Mouse (Mus musculus) MEL (cell line): ENCODE data around the gene Tspan17. TPM values are rescaled to one million over a fixed set of nuclear protein-coding genes. Genes with fewer than 3 reads are reported as not detected.

Experiments used
- DNase-seq: peaks from one replicate; pipeline ENCODE4 v3.0.0; 2011; ENCODE audit warnings: low read depth, low spot score
- H3K27ac ChIP-seq: 2 replicates; pipeline ENCODE4 v1.5.1; 2012; ENCODE audit warnings: low read depth, mild to moderate bottlenecking, control low read depth, low read length, moderate library complexity; ENCODE audit not compliant: control insufficient read depth
- H3K27me3 ChIP-seq, 2 experiments: fragments of 150-350 bp in 1 of 2; sonication (generic) in 1 of 2; 2 replicates each; pipeline ENCODE4 v1.6.1; 2012; ENCODE audit warnings: low read length in 2 of 2, mild to moderate bottlenecking in 2 of 2, improper control_type of control experiment in 1 of 2, moderate library complexity in 1 of 2; ENCODE audit not compliant: insufficient read depth in 2 of 2, control insufficient read depth in 1 of 2
- H3K36me3 ChIP-seq, 2 experiments: 2 replicates each; pipeline ENCODE4 v1.6.1; 2012 to 2014; ENCODE audit warnings: low read length in 2 of 2, improper control_type of control experiment in 1 of 2, inconsistent platforms in 1 of 2, mild to moderate bottlenecking in 1 of 2; ENCODE audit not compliant: insufficient read depth in 2 of 2, control insufficient read depth in 1 of 2
- H3K4me1 ChIP-seq, 2 experiments: fragments of 150-350 bp in 1 of 2; sonication (generic) in 1 of 2; 2 replicates each; pipeline ENCODE4 v1.6.1; 2012; ENCODE audit warnings: low read length in 2 of 2, improper control_type of control experiment in 1 of 2, mild to moderate bottlenecking in 1 of 2; ENCODE audit not compliant: insufficient read depth in 2 of 2, control insufficient read depth in 1 of 2
- H3K4me3 ChIP-seq, 2 experiments: fragments of 150-350 bp in 1 of 2; sonication (generic) in 1 of 2; 2 replicates each; pipeline ENCODE4 v1.5.1; 2012; ENCODE audit warnings: low read depth in 2 of 2, low read length in 2 of 2, mild to moderate bottlenecking in 2 of 2, moderate library complexity in 2 of 2, control low read depth in 1 of 2, improper control_type of control experiment in 1 of 2; ENCODE audit not compliant: control insufficient read depth in 1 of 2, insufficient read depth in 1 of 2
- H3K79me2 ChIP-seq: 2 replicates; pipeline ENCODE4 v1.6.1; 2012; ENCODE audit warnings: mild to moderate bottlenecking, low read length, moderate library complexity; ENCODE audit not compliant: control insufficient read depth, poor library complexity, insufficient read depth
- H3K9ac ChIP-seq: 2 replicates; pipeline ENCODE4 v1.6.1; 2012; ENCODE audit warnings: low read depth, mild to moderate bottlenecking, control low read depth, low read length, moderate library complexity; ENCODE audit not compliant: control insufficient read depth, poor library complexity, severe bottlenecking
- H3K9me3 ChIP-seq: fragments of 150-350 bp; sonication (generic); replicated peaks from 2 replicates; pipeline ENCODE4 v1.6.1; 2012; ENCODE audit warnings: mild to moderate bottlenecking, low read length, improper control_type of control experiment, moderate library complexity; ENCODE audit not compliant: insufficient read depth
- BHLHE40 ChIP-seq: IDR thresholded peaks from 2 replicates; pipeline ENCODE4 v1.6.1; 2012; ENCODE audit warnings: low read depth, mild to moderate bottlenecking, inconsistent platforms, low read length, improper control_type of control experiment, borderline replicate concordance
- CHD1 ChIP-seq: IDR thresholded peaks from 2 replicates; pipeline ENCODE4 v1.6.1; 2012; ENCODE audit warnings: low read depth, mild to moderate bottlenecking, inconsistent platforms, low read length, improper control_type of control experiment
- CTCF ChIP-seq, 3 experiments: IDR thresholded peaks in 2 of 3; conservative IDR thresholded peaks in 1 of 3; 2 replicates each; pipeline ENCODE4 v1.5.1; 2011 to 2012; ENCODE audit warnings: low read length in 3 of 3, low read depth in 2 of 3, mild to moderate bottlenecking in 2 of 3, improper control_type of control experiment in 1 of 3, inconsistent platforms in 1 of 3, mixed read lengths in 1 of 3, moderate library complexity in 1 of 3; ENCODE audit not compliant: control insufficient read depth in 1 of 3, insufficient read depth in 1 of 3, poor library complexity in 1 of 3, severe bottlenecking in 1 of 3
- E2F4 ChIP-seq: IDR thresholded peaks from 2 replicates; pipeline ENCODE4 v1.6.1; 2011; ENCODE audit warnings: low read depth, low read length, improper control_type of control experiment, borderline replicate concordance
- ELF1 ChIP-seq: IDR thresholded peaks from 2 replicates; pipeline ENCODE4 v1.6.1; 2014; ENCODE audit warnings: low read depth, mild to moderate bottlenecking, inconsistent platforms, low read length, improper control_type of control experiment, moderate library complexity
- EP300 ChIP-seq, 2 experiments: IDR thresholded peaks; 2 replicates each; pipeline ENCODE4 v1.6.1; 2011; ENCODE audit warnings: improper control_type of control experiment in 2 of 2, low read length in 2 of 2, low read depth in 1 of 2, mild to moderate bottlenecking in 1 of 2
- GABPA ChIP-seq: IDR thresholded peaks from 2 replicates; pipeline ENCODE4 v1.6.1; 2012; ENCODE audit warnings: low read depth, mild to moderate bottlenecking, inconsistent platforms, low read length, improper control_type of control experiment, moderate library complexity
- JUND ChIP-seq: IDR thresholded peaks from 2 replicates; pipeline ENCODE4 v1.6.1; 2011; ENCODE audit warnings: low read depth, mild to moderate bottlenecking, improper control_type of control experiment, low read length
- MAFK ChIP-seq: IDR thresholded peaks from 2 replicates; pipeline ENCODE4 v1.6.1; 2011; ENCODE audit warnings: low read depth, mild to moderate bottlenecking, low read length, improper control_type of control experiment, borderline replicate concordance
- MAX ChIP-seq: IDR thresholded peaks from 2 replicates; pipeline ENCODE4 v1.6.1; 2011; ENCODE audit warnings: low read length, improper control_type of control experiment
- MAZ ChIP-seq: IDR thresholded peaks from 2 replicates; pipeline ENCODE4 v1.6.1; 2012; ENCODE audit warnings: low read depth, mild to moderate bottlenecking, inconsistent platforms, low read length, improper control_type of control experiment
- MXI1 ChIP-seq: IDR thresholded peaks from 2 replicates; pipeline ENCODE4 v1.6.1; 2011; ENCODE audit warnings: mild to moderate bottlenecking, low read depth, low read length, improper control_type of control experiment
- MYC ChIP-seq: IDR thresholded peaks from 2 replicates; pipeline ENCODE4 v1.6.1; 2011; ENCODE audit warnings: low read depth, mild to moderate bottlenecking, low read length, improper control_type of control experiment, moderate library complexity
- POLR2AphosphoS5 ChIP-seq: IDR thresholded peaks from 2 replicates; pipeline ENCODE4 v1.6.1; 2012; ENCODE audit warnings: low read depth, borderline replicate concordance, mild to moderate bottlenecking, inconsistent platforms, low read length, moderate library complexity, mixed read lengths
- SMC3 ChIP-seq: IDR thresholded peaks from 2 replicates; pipeline ENCODE4 v1.6.1; 2011; ENCODE audit warnings: low read depth, low read length, improper control_type of control experiment
- TBP ChIP-seq: IDR thresholded peaks from 2 replicates; pipeline ENCODE4 v1.8.0; 2011; ENCODE audit warnings: low read depth, low read length, improper control_type of control experiment
- USF2 ChIP-seq, 2 experiments: IDR thresholded peaks; 2 replicates each; pipeline ENCODE4 v1.6.1; 2011 to 2012; ENCODE audit warnings: improper control_type of control experiment in 2 of 2, low read length in 2 of 2, borderline replicate concordance in 1 of 2, inconsistent platforms in 1 of 2, low read depth in 1 of 2, mild to moderate bottlenecking in 1 of 2; ENCODE audit not compliant: insufficient read depth in 1 of 2
- ZC3H11A ChIP-seq: IDR thresholded peaks from 2 replicates; pipeline ENCODE4 v1.6.1; 2012; ENCODE audit warnings: low read depth, mild to moderate bottlenecking, inconsistent platforms, low read length, improper control_type of control experiment
- ZKSCAN1 ChIP-seq: IDR thresholded peaks from 2 replicates; pipeline ENCODE4 v1.6.1; 2012; ENCODE audit warnings: low read depth, mild to moderate bottlenecking, inconsistent platforms, low read length, improper control_type of control experiment, moderate library complexity
- polyA plus RNA-seq, 2 experiments: library from polyadenylated mRNA; stranded (reverse) in 1 of 2; unstranded in 1 of 2; fragments of >175 nt in 1 of 2; fragments of >200 nt in 1 of 2; gene quantifications; 2 replicates each; pipeline versions ENCODE4 v1.2.1 to v1.2.4; 2012; ENCODE audit warnings: low replicate concordance in 2 of 2, low read depth in 1 of 2; ENCODE audit not compliant: insufficient read length in 2 of 2, insufficient read depth in 1 of 2, missing spikeins in 1 of 2
- total RNA-seq: library from RNA; depleted of rRNA; stranded (reverse); fragments of 300-350 nt; gene quantifications from 2 replicates; pipeline ENCODE4 v1.2.3, GENCODE M21; 2012

Gene Tspan17
- total and polyA plus RNA-seq, 3 experiments, result 4.1 to 23.0 TPM; not detected in 1

DNA sequence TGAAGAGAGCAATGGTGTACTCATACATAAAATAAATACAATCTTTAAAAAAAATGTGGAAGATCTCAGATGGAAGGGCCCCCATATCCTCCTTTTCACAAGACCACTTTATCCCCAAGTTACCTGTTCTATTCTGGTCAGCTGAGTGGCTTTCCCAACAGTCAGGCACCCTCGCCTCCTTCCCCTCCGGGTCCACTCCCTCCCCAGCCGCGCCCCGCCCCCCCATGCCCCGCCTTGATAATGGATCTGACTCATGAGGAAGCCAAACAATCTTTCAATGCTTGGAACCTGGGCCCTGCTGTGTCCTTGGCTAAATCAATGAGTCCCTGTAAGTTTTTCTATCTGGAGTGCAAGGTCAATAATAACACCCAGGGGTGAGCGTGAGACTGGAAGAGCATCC, 38.8 kb downstream of the Tspan17 start:
- Histone ChIP-seq H3K36me3 (no peaks in the 10 kb centered on the region), H3K27me3 (no peaks in the 10 kb centered on the region), H3K4me3 (no peak overlapping the region), H3K79me2 (no peaks in the 10 kb centered on the region), H3K9ac (no peak overlapping the region), H3K27ac (no peak overlapping the region), H3K9me3 (no peaks in the 10 kb centered on the region), H3K4me1 (no peaks in the 10 kb centered on the region)
- no peak for TF ChIP-seq TBP
- no peak for TF ChIP-seq ELF1
- no peak for TF ChIP-seq MYC
- TF ChIP-seq MXI1, result no peak
- TF ChIP-seq MAFK, result no peak
- no peak for TF ChIP-seq ZKSCAN1
- TF ChIP-seq POLR2AphosphoS5, result no peak
- TF ChIP-seq MAX, result no peak
- no peak for TF ChIP-seq E2F4
- TF ChIP-seq USF2 (IDR thresholded peaks at IDR 0.05; ENCODE audit: borderline replicate concordance in 1 of 2, insufficient read depth in 1 of 2, low read depth in 1 of 2, low read length in 2 of 2), result no peak
- TF ChIP-seq BHLHE40, result no peak
- no peak for TF ChIP-seq MAZ
- no peak for TF ChIP-seq JUND
- no peak for TF ChIP-seq GABPA
- no peak for DNase-seq

DNA sequence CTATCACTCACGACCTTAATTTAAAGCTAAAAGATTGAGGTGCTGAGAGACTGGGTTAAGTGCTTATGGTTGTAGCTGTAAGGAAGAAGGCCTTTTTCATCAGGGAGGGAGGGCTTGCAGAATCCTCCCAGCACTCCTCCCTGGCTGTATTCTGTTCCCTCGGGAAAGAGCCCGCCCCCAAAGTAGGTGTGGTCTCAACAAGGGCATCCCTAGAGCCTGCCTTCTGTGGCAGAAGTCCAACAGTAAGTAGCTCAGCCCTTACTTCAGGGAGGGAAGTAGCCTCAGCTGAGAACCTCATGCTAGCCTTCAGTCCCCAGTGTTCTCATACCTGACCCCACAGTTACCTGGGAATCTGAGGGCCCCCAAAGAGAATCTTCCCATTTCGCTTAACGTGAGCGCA, 39.3 kb downstream of the Tspan17 start:
- H3K36me3 ChIP-seq, result no peaks in the 10 kb centered on the region
- no peaks in the 10 kb centered on the region for H3K27me3 ChIP-seq
- H3K79me2 ChIP-seq, result no peaks in the 10 kb centered on the region
- H3K9me3 ChIP-seq, result no peaks in the 10 kb centered on the region
- no peak overlapping the region for H3K27ac ChIP-seq
- H3K4me3 ChIP-seq, result no peak overlapping the region
- H3K4me1 ChIP-seq, result no peaks in the 10 kb centered on the region
- H3K9ac ChIP-seq, result no peak overlapping the region
- TF ChIP-seq SMC3 (no peak), CTCF (IDR thresholded peaks at IDR 0.05 in 2 of 3, conservative IDR thresholded peaks at IDR 0.05 in 1 of 3; ENCODE audit: control insufficient read depth in 1 of 3, insufficient read depth in 1 of 3, low read depth in 2 of 3, low read length in 3 of 3, poor library complexity in 1 of 3, severe bottlenecking in 1 of 3) (no peak), EP300 (IDR thresholded peaks at IDR 0.05; ENCODE audit: low read depth in 1 of 2, low read length in 2 of 2) (no peak), ZC3H11A (no peak), CHD1 (no peak)
- peak; percentile 3 for DNase-seq
